Mouse (Mus musculus) brown adipose tissue, adult 24 weeks (tissue): ENCODE measurements at regions not wholly inside any gene's neighbourhood (a gene's known extent, or its start where the extent isn't known, plus 50 kb on each side); places are given as distances from the start of the nearest gene placed in this dataset.

Source experiments
- H3K27ac ChIP-seq: fragments of 200-500 bp; replicated peaks from 2 replicates; pipeline ENCODE4 v1.5.1; 2012; ENCODE audit warnings: low read depth, mild to moderate bottlenecking, low read length
- H3K4me1 ChIP-seq: fragments of 200-500 bp; 2 replicates; pipeline ENCODE4 v1.6.1; 2012; ENCODE audit warnings: low read length, mixed read lengths; ENCODE audit not compliant: control insufficient read depth, insufficient read depth, insufficient read length
- H3K4me3 ChIP-seq: fragments of 200-500 bp; 2 replicates; pipeline ENCODE4 v1.5.1; 2012; ENCODE audit warnings: low read depth, mild to moderate bottlenecking, low read length, moderate library complexity; ENCODE audit not compliant: insufficient read depth

GRCm38 (mm10) chr14:31933841-31934271 lies 94.9 kb upstream of the Galnt15 start:
- peak overlapping the region; percentile 14 for H3K4me3 ChIP-seq
- peaks cover 21% of the 10 kb centered on the region for H3K4me1 ChIP-seq
- H3K27ac ChIP-seq: peak overlapping the region; percentile 26; the same call in 1 of the 2 replicates

DNA sequence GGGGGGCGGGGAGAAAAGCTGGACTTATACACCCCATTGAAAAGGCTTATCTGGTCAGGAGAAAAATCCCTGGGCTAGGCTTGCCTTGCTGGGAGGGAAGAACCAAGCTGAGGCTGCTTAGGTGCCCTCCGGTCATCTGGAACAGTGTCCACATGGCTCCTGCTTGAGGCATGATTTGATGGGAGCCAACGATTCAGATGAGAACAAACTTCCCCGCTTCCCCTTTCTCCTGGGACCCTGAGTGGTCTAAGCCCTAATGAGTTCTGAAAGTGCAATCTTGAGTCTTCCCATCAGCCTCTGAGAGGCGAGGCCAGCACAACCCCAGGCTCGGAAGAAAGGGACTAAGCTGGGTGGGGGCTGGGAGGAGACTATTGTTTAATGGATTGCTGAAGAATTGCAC lies 94.5 kb upstream of the Galnt15 start:
- Histone ChIP-seq H3K4me3 (peak overlapping the region; percentile 45), H3K27ac (peak overlapping the region; percentile 90), H3K4me1 (peaks cover 20% of the 10 kb centered on the region)

GRCm38 (mm10) chr14:31934771-31935170 lies 94.0 kb upstream of the Galnt15 start:
- H3K4me1 ChIP-seq: peaks cover 16% of the 10 kb centered on the region
- H3K4me3 ChIP-seq: no peak overlapping the region
- peak overlapping the region; percentile 5; the same call in 1 of the 2 replicates for H3K27ac ChIP-seq

- peaks cover 14% of the 10 kb centered on the region for H3K4me1 ChIP-seq
- H3K4me3 ChIP-seq: no peak overlapping the region
- H3K27ac ChIP-seq: no peak overlapping the region
Observed at GRCm38 (mm10) chr14:31935411-31935810, 93.4 kb upstream of the Galnt15 start.

DNA sequence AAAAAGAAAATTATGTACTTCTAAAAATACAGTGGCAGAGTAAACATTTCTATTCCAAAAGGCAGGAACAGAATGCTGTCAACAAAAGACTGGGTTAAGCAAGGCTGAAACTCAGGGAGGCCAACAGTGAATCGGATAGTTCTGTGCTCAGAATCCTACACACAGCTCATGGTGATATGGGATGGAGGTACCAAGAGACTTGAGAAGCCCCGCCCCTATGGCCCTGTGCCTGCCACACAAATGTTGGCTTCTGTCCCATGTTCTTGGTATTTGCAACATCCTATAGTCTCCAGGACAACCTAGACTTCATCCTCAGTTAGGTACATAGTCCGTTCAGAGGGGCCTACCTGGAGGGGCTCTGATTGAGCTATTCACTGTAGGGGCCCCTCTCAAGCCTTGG lies 92.2 kb upstream of the Galnt15 start:
- H3K4me1 ChIP-seq: peaks cover 11% of the 10 kb centered on the region
- H3K27ac ChIP-seq: no peak overlapping the region
- no peak overlapping the region for H3K4me3 ChIP-seq

GRCm38 (mm10) chr14:31940900-31941299 lies 87.9 kb upstream of the Galnt15 start:
- peaks cover 6% of the 10 kb centered on the region; the same call in 1 of the 2 replicates for H3K4me1 ChIP-seq
- H3K4me3 ChIP-seq: no peak overlapping the region
- H3K27ac ChIP-seq: no peak overlapping the region

GRCm38 (mm10) chr14:31942266-31942960 lies 86.4 kb upstream of the Galnt15 start:
- Histone ChIP-seq H3K4me1 (peaks cover 7% of the 10 kb centered on the region; the same call in 1 of the 2 replicates), H3K4me3 (no peak overlapping the region)

DNA sequence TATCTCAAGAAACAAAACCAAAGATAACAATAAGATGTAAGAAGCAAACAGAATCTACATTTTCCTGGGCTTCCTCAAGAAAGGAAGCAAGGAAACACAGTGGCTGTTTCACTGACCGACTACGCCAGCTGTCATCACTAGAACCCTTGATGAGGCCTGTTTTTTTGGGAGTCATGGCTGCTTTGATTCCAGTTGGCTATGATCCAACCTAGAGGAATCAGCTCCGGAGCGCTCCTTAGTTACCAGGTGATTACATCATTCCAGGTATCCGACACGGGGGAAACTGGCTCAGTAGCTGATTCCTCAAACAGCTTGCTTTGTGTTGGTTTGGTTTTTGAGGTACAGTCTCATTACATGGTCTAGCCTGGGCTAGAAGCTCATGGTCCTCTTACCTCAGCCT lies 84.1 kb upstream of the Galnt15 start:
- H3K27ac ChIP-seq: no peak overlapping the region; the same call in 1 of the 2 replicates
- no peak overlapping the region for H3K4me3 ChIP-seq
- H3K4me1 ChIP-seq: peaks cover 9% of the 10 kb centered on the region; the same call in 1 of the 2 replicates

More at GRCm38 (mm10) chr14:31942266-31942960, 86.4 kb upstream of the Galnt15 start:
- H3K27ac ChIP-seq: no peak overlapping the region

- Histone ChIP-seq H3K27ac (peak overlapping the region; percentile 76), H3K4me1 (peaks cover 9% of the 10 kb centered on the region; the same call in 1 of the 2 replicates), H3K4me3 (no peak overlapping the region)
Observed at GRCm38 (mm10) chr14:31945125-31945524, 83.7 kb upstream of the Galnt15 start.

DNA sequence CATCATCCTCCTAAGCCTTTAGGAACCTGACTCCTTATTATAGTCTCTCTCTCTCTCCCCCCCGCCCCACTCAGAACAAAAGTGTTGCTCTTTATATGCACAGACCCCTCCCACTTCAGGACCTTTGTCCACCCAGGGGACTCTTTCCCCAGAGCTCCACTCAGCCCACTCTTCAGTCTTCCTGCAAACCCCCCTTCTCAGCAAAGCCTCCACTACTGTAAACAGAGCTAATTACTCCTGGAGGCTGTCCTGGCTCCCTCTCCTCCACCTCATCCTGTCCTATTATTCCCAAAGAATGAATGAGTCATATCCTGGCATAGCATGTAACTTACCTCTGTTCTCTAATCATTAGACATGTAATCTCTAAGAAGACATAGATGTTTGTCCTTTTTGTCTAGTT lies 82.8 kb upstream of the Galnt15 start:
- Histone ChIP-seq H3K4me1 (peaks cover 9% of the 10 kb centered on the region; the same call in 1 of the 2 replicates), H3K4me3 (no peak overlapping the region), H3K27ac (peak overlapping the region; percentile 81)

DNA sequence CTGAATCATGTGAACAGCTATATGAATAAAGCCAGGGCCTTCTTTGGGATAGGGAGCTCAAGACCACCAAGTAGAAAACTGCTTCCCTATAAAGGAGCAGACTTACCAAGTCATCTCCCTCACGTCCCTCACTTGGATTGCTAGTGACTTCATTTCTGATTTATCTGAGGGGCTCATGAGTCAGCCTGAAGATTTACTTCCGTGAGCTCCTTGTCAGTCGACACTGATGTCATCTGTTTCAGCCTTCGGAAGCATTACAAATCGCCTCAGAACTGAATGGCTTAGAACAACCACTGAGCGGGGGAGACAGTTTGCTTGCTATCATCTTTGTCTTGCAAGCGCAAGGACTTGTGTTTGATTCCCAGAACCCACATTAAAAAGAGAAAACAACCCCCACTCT lies 81.5 kb upstream of the Galnt15 start:
- Histone ChIP-seq H3K4me1 (peaks cover 9% of the 10 kb centered on the region; the same call in 1 of the 2 replicates), H3K4me3 (no peak overlapping the region), H3K27ac (no peak overlapping the region)

- H3K4me1 ChIP-seq: peaks cover 7% of the 10 kb centered on the region; the same call in 1 of the 2 replicates
- H3K4me3 ChIP-seq: no peak overlapping the region
- no peak overlapping the region for H3K27ac ChIP-seq
Observed at GRCm38 (mm10) chr14:31951894-31952293, 76.9 kb upstream of the Galnt15 start.

GRCm38 (mm10) chr14:31953783-31954182 lies 75.0 kb upstream of the Galnt15 start:
- Histone ChIP-seq H3K27ac (no peak overlapping the region), H3K4me3 (no peak overlapping the region), H3K4me1 (peaks cover 11% of the 10 kb centered on the region; the same call in 1 of the 2 replicates)

GRCm38 (mm10) chr14:31954945-31955344 lies 73.8 kb upstream of the Galnt15 start:
- H3K4me3 ChIP-seq: no peak overlapping the region
- H3K4me1 ChIP-seq: peaks cover 8% of the 10 kb centered on the region
- H3K27ac ChIP-seq: no peak overlapping the region

- Histone ChIP-seq H3K27ac (peak overlapping the region; percentile 96), H3K4me1 (peaks cover 18% of the 10 kb centered on the region), H3K4me3 (no peak overlapping the region)
Observed at GRCm38 (mm10) chr14:31957211-31957638, 71.6 kb upstream of the Galnt15 start.
